Mouse (Mus musculus) forebrain, embryonic 15.5 days (tissue): ENCODE measurements around the gene Dck. TPM values are rescaled to one million over a fixed set of nuclear protein-coding genes. Genes with fewer than 3 reads are reported as not detected.

ENCODE experiments used
- ATAC-seq: fragments of 200-750 bp; cut with Nextera tagmentation; replicated peaks from 2 replicates; pipeline ENCODE4 v1.8.0; 2017; ENCODE audit warnings: mild to moderate bottlenecking, moderate TSS enrichment, moderate library complexity
- H3K27ac ChIP-seq: fragments of 300-500 bp; sonication (generic); replicated peaks from 2 replicates; pipeline ENCODE4 v1.5.1; 2015; ENCODE audit warnings: mild to moderate bottlenecking, inconsistent platforms
- H3K27me3 ChIP-seq: fragments of 300-500 bp; sonication (generic); 2 replicates; pipeline ENCODE4 v1.6.1; 2015; ENCODE audit warnings: inconsistent platforms
- H3K36me3 ChIP-seq: fragments of 300-500 bp; sonication (generic); 2 replicates; pipeline ENCODE4 v1.6.1; 2015; ENCODE audit warnings: mild to moderate bottlenecking, inconsistent platforms
- H3K4me1 ChIP-seq: fragments of 300-500 bp; sonication (generic); 2 replicates; pipeline ENCODE4 v1.6.1; 2015; ENCODE audit warnings: inconsistent platforms
- H3K4me2 ChIP-seq: fragments of 300-500 bp; sonication (generic); replicated peaks from 2 replicates; pipeline ENCODE4 v1.6.1; 2015; ENCODE audit warnings: mild to moderate bottlenecking, inconsistent platforms
- H3K4me3 ChIP-seq: fragments of 300-500 bp; sonication (generic); 2 replicates; pipeline ENCODE4 v1.5.1; 2015; ENCODE audit warnings: mild to moderate bottlenecking, inconsistent platforms
- H3K9ac ChIP-seq: fragments of 300-500 bp; sonication (generic); replicated peaks from 2 replicates; pipeline ENCODE4 v1.6.1; 2015; ENCODE audit warnings: mild to moderate bottlenecking, inconsistent platforms
- H3K9me3 ChIP-seq: fragments of 300-500 bp; sonication (generic); 2 replicates; pipeline ENCODE4 v1.6.1; 2016; ENCODE audit warnings: inconsistent platforms
- WGBS: fragments of 180-500 bp; shearing (Covaris S2); methylation state at CpG from one replicate; pipeline ENCODE4 v1.1.7; 2015; ENCODE audit warnings: mixed read lengths; 5-methylcytosine and 5-hydroxymethylcytosine counted together
- polyA plus RNA-seq: library from polyadenylated mRNA; unstranded; fragments of >200 nt; fragmentation: Nextera tagmentation; extraction: Ambion mirVana; gene quantifications from 2 replicates; pipeline ENCODE4 v1.2.1, GENCODE M21; 2015

The Dck gene
- polyA plus RNA-seq, 1 experiment from 2014 or later = 89.8 TPM

DNA sequence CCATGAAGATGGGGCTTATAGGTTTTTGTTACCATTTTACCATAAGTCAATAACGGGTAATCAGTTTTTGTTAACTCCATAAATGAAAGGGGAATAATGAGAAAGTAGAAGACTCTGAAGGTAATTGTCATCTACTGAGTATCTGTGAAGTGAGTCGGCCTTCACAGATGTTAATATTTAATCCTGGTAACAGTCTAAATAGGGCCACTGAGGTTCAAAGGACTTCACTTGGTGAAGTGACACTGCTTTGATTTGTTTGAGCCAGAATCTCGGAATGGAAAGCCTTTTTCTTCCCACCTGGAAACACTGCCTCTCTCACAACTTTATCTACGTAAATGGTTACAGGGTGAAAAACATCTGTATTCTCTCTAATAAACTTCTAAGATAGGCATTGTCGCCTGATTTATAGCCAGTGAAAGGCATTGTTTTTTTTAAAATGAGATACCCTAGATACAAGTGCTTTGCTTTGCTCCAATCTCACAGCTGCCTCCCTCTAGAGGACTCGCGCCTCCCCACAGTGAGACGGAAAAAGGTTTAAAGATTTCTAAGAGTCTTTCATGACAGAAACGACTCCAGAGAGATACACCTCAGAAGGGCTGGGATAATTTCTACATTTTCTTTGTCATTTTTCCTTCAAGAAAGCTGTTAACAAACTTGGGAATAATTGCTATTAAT, 31.3 kb downstream of the Dck start:
- WGBS = 64% methylated on average over 9 of the region's 9 CpGs
- Histone ChIP-seq H3K9ac (no peak overlapping the region), H3K4me3 (no peak overlapping the region), H3K4me2 (no peak overlapping the region), H3K36me3 (no peaks in the 10 kb centered on the region), H3K4me1 (peaks cover 3% of the 10 kb centered on the region; the same call in 1 of the 2 replicates), H3K27ac (no peak overlapping the region), H3K27me3 (no peaks in the 10 kb centered on the region), H3K9me3 (no peaks in the 10 kb centered on the region)
- ATAC-seq = no peak

DNA sequence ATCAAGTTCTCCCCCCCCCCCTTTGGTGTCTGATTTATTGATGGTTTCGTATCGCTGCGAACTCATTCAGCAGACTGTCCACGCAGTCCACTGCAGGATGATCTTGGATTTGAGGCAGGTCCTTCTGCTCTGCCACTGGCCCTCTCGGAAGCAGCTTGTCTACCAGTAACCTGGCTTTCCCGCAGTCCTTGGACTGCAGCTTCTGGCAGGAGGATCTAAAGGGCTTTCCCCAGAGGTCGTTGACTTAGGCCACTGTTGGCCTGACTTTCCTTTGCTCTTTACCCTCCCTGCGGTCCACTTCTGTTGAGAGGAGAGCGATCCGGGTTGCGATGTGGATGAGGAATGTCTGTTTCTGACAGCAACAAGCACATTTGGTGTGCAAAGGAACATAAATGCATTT, 31.8 kb downstream of the Dck start:
- no peak for ATAC-seq
- peaks cover 3% of the 10 kb centered on the region; the same call in 1 of the 2 replicates for H3K4me1 ChIP-seq
- no peaks in the 10 kb centered on the region for H3K36me3 ChIP-seq
- no peak overlapping the region for H3K9ac ChIP-seq
- no peaks in the 10 kb centered on the region for H3K27me3 ChIP-seq
- no peak overlapping the region for H3K27ac ChIP-seq
- H3K4me2 ChIP-seq = no peak overlapping the region
- no peak overlapping the region for H3K4me3 ChIP-seq
- 86% methylated on average over 11 of the region's 11 CpGs for WGBS
- H3K9me3 ChIP-seq = no peaks in the 10 kb centered on the region

DNA sequence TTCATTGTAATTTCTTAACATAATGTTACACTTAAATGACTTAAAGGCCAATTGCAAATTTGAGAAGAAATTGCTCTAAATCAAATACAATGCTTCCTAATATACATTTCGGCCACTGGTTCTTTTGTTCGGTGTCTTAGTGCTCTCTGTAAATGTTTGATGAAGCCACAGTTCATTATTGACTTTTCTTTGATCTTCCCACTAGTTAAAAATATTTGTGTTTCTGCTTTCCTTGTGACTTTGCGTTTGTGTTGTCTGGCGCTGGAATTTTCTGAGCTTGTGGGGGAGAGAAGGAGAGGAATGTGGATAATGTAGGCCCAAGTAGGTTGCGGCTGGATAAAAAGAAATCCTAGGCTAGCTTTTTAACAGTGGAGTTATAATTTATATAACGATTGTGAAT, 32.3 kb downstream of the Dck start:
- ATAC-seq = no peak
- Histone ChIP-seq H3K27me3 (no peaks in the 10 kb centered on the region), H3K27ac (no peak overlapping the region), H3K4me1 (no peaks in the 10 kb centered on the region), H3K4me3 (no peak overlapping the region), H3K9me3 (no peaks in the 10 kb centered on the region), H3K4me2 (no peak overlapping the region), H3K9ac (no peak overlapping the region), H3K36me3 (no peaks in the 10 kb centered on the region)
- 83% methylated on average over 6 of the region's 6 CpGs for WGBS

DNA sequence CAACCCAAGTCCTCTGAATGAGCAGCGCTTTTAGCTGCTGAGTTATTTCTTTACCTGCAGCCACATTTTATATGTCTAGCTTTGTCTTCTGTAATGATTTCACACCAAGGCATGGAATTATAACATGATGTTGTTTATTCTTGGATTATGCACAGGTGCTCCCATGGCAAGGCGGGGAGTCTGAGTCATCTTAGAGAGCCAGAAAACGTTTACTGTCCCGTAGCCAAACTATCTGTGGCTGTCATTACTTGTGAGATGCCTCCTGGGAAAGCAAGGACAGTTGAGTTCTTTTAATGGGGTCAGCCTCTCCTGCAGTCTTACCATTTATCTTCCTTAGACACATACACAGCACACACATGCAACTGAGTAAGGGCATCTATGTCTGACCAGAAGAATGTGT, 40.8 kb downstream of the Dck start:
- H3K4me2 ChIP-seq = no peak overlapping the region
- H3K27me3 ChIP-seq = no peaks in the 10 kb centered on the region
- no peak for ATAC-seq
- no peak overlapping the region for H3K4me3 ChIP-seq
- no peak overlapping the region for H3K27ac ChIP-seq
- WGBS = 92% methylated on average over 4 of the region's 4 CpGs
- no peaks in the 10 kb centered on the region for H3K4me1 ChIP-seq
- H3K36me3 ChIP-seq = no peaks in the 10 kb centered on the region
- no peaks in the 10 kb centered on the region for H3K9me3 ChIP-seq
- no peak overlapping the region for H3K9ac ChIP-seq

DNA sequence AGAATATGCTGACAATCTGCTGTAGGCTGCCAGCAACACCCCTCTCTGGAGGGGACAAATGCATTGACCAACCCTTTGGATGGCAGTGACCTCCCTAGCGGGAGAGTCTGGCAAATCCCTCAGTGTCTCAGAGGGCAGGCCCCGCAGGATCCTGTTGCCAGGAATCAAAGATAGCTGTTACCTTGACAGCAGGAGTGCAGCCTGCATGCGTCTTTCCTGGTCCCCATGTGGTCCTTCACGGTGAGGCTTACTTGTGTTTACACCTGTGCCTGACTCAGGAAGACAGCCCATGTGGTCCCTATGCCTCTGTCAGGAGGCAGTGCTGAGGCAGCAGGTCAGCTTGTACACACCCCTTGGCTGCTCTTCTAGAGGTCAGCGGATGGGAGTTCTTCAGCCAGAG, 41.5 kb downstream of the Dck start:
- no peaks in the 10 kb centered on the region for H3K4me1 ChIP-seq
- no peaks in the 10 kb centered on the region for H3K27me3 ChIP-seq
- no peak overlapping the region for H3K9ac ChIP-seq
- ATAC-seq = no peak
- no peak overlapping the region for H3K27ac ChIP-seq
- no peaks in the 10 kb centered on the region for H3K9me3 ChIP-seq
- no peaks in the 10 kb centered on the region for H3K36me3 ChIP-seq
- H3K4me2 ChIP-seq = no peak overlapping the region
- no peak overlapping the region for H3K4me3 ChIP-seq
- 33% methylated on average over 5 of the region's 5 CpGs for WGBS

DNA sequence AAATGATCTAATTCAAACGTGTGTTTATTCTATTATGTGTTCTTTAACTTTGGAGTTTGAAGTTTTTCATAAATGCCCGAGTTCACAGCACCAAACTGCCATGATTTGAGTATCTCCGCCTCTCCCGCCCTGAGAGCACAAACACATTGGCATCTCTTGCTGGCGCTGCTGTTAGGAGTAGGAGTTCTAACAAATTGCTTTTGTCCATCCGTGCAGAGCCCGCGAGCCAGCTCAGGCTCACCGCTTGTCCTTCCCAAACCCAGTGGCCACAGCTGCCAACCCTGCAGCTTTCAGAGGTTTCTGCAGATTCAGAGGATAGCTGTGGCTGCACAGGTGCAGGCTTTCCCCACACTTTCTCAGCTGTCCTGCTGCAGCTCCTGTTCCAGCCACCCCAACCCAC, 42.5 kb downstream of the Dck start:
- ATAC-seq = no peak
- Histone ChIP-seq H3K4me2 (no peak overlapping the region), H3K4me3 (no peak overlapping the region), H3K9ac (no peak overlapping the region), H3K4me1 (no peaks in the 10 kb centered on the region), H3K9me3 (no peaks in the 10 kb centered on the region), H3K36me3 (no peaks in the 10 kb centered on the region), H3K27me3 (no peaks in the 10 kb centered on the region), H3K27ac (no peak overlapping the region)
- 33% methylated on average over 9 of the region's 9 CpGs for WGBS

DNA sequence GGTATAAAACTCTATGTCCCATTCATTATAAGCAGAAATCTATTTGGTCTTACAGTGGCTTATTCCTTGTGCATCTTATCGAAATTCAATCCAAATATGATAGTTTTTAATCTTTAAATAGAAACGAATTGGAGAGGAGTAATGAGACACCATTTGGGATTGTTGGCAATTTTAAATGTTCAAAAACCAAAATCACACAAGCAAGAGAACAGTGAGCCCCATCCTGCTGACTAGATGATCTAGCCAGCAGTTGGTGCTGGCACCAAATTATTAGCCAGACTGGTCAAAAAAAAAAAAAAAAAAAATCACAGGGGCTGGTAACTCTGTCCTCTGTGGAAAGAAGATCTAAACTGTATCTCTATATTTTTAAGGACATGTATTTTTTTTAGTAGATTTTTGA, 48.4 kb downstream of the Dck start:
- H3K9me3 ChIP-seq = no peaks in the 10 kb centered on the region
- H3K27ac ChIP-seq = peak overlapping the region; percentile 21; the same call in 1 of the 2 replicates
- H3K4me3 ChIP-seq = no peak overlapping the region
- H3K36me3 ChIP-seq = no peaks in the 10 kb centered on the region
- H3K4me2 ChIP-seq = no peak overlapping the region
- H3K27me3 ChIP-seq = no peaks in the 10 kb centered on the region
- 78% methylated on average over 2 of the region's 2 CpGs for WGBS
- no peaks in the 10 kb centered on the region for H3K4me1 ChIP-seq
- no peak overlapping the region for H3K9ac ChIP-seq
- ATAC-seq = no peak

DNA sequence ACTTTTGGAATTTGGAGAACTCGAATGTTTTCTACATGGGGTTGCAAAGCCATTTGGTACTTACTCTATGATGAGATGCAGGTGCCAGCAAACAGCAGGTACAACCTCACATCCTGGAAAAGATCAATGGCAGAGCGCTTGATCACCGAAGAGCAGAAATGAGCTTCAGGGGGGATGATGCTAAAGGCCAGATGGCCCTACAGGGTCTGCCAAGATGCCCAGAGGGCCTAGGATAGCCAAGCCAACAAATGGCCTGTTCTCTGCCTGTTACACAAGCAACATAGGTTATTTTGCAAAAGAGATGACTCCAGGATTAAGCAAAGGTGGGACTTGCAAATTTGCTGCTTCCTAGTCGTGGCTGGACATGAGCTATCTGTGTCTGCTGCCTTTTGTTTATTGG, 49.8 kb downstream of the Dck start:
- Histone ChIP-seq H3K9me3 (no peaks in the 10 kb centered on the region), H3K4me2 (no peak overlapping the region), H3K27me3 (no peaks in the 10 kb centered on the region), H3K4me3 (no peak overlapping the region), H3K27ac (no peak overlapping the region), H3K9ac (no peak overlapping the region), H3K4me1 (no peaks in the 10 kb centered on the region), H3K36me3 (no peaks in the 10 kb centered on the region)
- no peak for ATAC-seq
- WGBS = 81% methylated on average over 4 of the region's 4 CpGs

DNA sequence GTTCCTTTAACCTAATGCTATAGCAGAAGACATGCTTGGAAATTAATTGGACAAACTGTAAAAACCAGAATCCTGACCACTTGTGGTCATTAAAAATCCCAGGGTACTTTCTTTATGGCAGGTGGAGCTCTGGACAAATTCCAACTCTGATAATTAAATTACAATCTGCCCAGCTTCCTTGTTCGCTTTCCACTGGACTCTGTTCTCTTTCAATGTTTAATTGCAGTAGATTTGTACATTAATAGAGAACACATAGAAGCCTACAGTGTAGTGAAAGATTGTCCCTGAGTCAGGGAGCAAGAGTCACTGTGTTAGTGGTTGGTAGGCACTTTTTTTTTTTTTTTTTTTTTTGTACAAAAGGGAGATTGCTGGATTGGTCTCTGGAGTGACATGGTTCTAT, 56.7 kb downstream of the Dck start:
- 15% methylated on average over 1 of the region's 1 CpGs for WGBS
- Histone ChIP-seq H3K4me1 (no peaks in the 10 kb centered on the region), H3K27ac (no peak overlapping the region), H3K9ac (no peak overlapping the region), H3K9me3 (no peaks in the 10 kb centered on the region), H3K4me3 (no peak overlapping the region), H3K27me3 (no peaks in the 10 kb centered on the region), H3K4me2 (no peak overlapping the region), H3K36me3 (no peaks in the 10 kb centered on the region)
- no peak for ATAC-seq

DNA sequence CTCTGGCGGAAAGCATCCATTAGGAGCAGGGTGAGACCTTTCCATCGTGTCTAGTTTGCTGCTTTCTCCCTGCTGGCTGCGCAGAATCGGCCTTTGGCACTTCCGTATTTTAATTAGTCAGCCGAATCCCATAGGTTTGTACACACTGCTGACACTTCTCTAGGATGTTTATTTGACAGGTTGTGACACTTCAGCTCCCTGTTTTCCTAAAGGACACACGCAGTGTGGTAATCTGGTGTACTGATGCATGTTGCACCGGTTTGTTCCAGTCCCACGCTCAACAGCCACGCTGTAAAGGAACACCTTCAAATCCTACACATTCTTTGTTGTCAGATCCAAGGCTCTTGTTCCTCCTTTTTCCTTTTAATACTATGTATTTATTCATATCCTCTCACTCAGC, 60.0 kb downstream of the Dck start:
- H3K4me1 ChIP-seq = no peaks in the 10 kb centered on the region; the same call in 1 of the 2 replicates
- H3K9me3 ChIP-seq = no peaks in the 10 kb centered on the region
- H3K27ac ChIP-seq = no peak overlapping the region
- H3K9ac ChIP-seq = no peak overlapping the region
- H3K27me3 ChIP-seq = no peaks in the 10 kb centered on the region
- no peak overlapping the region for H3K4me3 ChIP-seq
- H3K36me3 ChIP-seq = no peaks in the 10 kb centered on the region
- 54% methylated on average over 10 of the region's 10 CpGs for WGBS
- H3K4me2 ChIP-seq = no peak overlapping the region
- no peak; the same call in 1 of the 2 replicates for ATAC-seq

DNA sequence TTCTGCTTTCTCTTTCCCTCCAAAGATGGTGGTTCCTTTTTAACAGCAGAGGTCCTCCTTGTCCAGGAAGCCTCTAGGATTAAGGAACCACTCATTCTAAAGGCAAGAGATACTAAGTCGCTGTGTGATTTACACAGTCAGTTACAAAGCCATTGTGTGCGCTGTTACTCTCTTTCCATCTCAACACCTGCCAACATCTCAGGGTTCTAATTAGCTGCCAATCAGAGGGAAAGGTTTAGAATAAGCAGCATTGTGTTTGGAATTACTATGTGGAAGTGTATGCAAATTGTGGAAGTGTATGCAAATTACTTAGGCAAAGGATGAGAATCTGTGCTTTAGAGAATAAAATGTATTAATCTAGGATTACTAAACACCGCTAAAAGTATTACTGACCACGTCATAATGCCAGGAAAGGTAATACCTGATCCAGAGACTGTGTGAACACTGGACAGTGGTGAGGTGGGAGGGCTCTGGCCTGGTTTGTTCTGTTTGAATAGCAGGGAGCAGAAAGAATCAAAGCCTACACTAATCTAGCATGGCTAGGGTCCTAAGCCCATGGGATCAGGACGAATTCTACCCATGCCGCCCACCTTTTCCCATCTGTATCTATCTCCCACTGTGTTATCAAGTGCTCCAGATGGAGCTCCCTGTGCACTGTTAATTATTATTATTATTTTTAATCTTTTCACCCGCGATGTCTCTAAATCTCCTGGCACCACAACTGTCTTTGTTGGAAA, 65.2 kb downstream of the Dck start:
- Histone ChIP-seq H3K27ac (peak overlapping the region; percentile 62), H3K27me3 (no peaks in the 10 kb centered on the region), H3K9me3 (no peaks in the 10 kb centered on the region), H3K4me1 (peaks cover 11% of the 10 kb centered on the region; the same call in 1 of the 2 replicates), H3K4me2 (no peak overlapping the region), H3K4me3 (no peak overlapping the region), H3K9ac (no peak overlapping the region), H3K36me3 (no peaks in the 10 kb centered on the region)
- peak; percentile 85 for ATAC-seq
- WGBS = 37% methylated on average over 8 of the region's 8 CpGs

DNA sequence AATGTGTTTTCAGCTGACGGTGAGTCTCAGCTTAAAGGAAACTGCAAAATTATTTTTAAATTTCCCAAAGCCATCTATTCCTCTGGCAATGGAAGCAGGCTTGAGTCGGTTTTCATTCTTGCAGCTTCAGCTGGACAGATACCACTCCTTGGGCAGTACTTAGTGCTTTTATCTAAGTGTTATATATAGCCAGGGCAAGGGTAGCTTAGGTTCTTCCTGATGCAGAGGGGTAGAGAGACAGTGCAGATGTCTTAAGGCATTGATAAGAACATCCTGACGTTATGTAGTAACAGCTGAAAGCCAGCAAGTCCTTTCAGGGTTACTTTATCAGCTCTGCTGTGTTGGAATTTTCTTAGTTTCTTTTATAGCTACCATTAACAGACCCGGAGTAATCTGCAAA, 66.1 kb downstream of the Dck start:
- Histone ChIP-seq H3K27ac (0 out of 2 replicates have a peak overlapping the region, but pooled peaks have one; percentile 31), H3K9me3 (no peaks in the 10 kb centered on the region), H3K4me1 (peaks cover 11% of the 10 kb centered on the region; the same call in 1 of the 2 replicates), H3K9ac (no peak overlapping the region), H3K4me3 (no peak overlapping the region), H3K36me3 (no peaks in the 10 kb centered on the region), H3K27me3 (no peaks in the 10 kb centered on the region), H3K4me2 (no peak overlapping the region)
- WGBS = 69% methylated on average over 4 of the region's 4 CpGs
- ATAC-seq = no peak
